Mouse (Mus musculus) lung, postnatal 4 days (tissue): Measurements from ENCODE around the gene Nckap1.

Source experiments
- DNase-seq, 2 experiments: peaks; one replicate each; pipeline ENCODE4 v3.0.0; 2021

The Nckap1 gene

GRCm38 (mm10) chr2:80581043-80581711 lies at the start of gene Nckap1:
Gene Nckap1 (minus strand): TSS chr2:80581380.
- peak; percentile 92 to 94 for DNase-seq

DNA sequence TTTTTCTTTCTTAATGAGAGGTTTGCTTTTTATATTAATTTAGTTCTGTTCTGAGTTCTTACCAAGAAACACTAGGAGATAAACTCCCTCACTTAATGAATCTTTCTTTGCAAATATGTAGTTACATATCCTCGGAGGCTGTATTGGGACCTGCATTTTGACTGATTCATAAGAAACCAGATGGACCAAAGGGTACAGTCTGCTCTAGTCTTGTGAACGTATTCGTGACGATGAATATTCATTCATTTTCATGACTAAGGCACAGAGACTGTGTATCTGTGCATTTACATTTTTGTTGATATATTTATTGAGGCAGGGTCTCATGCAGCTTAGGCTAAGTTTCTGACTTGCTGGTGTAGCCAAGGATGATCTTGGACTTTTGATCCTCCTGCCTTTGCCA lies 43.3 kb upstream of the Nckap1 start:
- DNase-seq = no peak

GRCm38 (mm10) chr2:80621921-80622320 lies 40.7 kb upstream of the Nckap1 start:
- DNase-seq = no peak

GRCm38 (mm10) chr2:80618991-80619390 lies 37.8 kb upstream of the Nckap1 start:
- DNase-seq = no peak

DNA sequence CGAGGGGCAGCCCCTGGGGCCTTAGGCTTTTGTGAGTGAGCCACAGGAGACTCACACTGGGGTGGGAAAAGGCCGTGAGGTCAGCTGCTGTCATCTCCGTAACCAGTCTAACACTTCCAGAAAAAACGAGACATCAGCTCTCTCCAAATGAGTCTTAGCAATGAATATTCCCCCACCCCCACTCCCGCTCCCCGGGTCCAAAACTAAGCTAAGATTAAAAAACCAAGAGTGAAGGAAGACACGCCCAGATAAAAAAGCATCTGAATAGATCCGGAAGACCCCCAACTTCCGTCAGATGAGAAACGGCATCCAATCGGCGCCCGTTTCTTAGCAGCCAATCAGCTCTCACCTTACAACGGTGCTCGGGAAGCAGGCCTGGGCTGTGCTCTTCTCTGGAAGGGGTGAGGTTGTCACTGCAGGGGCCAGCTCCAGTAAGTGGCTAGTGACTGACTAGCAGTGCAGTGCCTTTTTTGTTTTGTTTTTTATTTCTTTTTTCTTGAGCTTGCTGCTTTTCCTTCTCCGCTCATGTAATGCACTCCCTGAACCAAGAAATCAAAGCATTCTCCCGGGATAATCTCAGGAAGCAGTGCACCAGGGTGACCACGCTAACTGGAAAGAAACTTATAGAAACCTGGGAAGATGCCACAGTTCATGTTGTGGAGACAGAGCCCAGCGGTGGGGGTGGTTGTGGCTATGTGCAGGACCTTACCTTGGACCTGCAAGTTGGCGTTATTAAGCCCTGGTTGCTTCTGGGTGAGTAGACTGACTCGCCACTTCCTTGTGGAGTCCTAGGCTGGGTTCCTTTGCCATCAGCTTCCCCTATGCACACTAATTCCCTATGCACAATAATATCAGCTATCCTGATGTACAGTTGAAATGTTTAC lies 35.9 kb upstream of the Nckap1 start, which contains the start of the genes Dusp19 and Nup35:
Dusp19 (plus strand) TSS at position 192 of the 884 bp plus-strand sequence.
Nup35 (plus strand) TSS at position 383 of the 884 bp plus-strand sequence.
- DNase-seq = peak; percentile 95 to 96

GRCm38 (mm10) chr2:80612796-80613195 lies 31.6 kb upstream of the Nckap1 start:
- DNase-seq = no peak

DNA sequence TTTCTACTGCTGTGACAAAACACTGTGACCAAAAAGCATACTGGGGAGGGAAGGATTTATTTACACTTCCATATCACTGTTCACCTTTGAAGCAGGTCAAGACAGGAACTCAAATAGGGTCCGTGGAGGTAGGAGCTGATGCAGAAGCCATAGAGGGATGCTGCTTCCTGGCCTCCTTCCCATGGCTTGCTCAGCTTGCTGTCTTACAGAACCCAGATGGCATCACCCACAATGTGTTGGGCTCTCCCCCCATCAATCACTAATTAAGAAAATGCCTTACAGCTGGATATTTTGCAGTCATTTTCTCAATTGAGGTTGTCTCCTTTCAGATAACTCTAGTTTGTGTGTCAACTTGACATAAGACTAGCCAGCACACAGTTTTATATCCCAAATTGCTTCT lies 31.1 kb upstream of the Nckap1 start:
- DNase-seq = no peak

DNA sequence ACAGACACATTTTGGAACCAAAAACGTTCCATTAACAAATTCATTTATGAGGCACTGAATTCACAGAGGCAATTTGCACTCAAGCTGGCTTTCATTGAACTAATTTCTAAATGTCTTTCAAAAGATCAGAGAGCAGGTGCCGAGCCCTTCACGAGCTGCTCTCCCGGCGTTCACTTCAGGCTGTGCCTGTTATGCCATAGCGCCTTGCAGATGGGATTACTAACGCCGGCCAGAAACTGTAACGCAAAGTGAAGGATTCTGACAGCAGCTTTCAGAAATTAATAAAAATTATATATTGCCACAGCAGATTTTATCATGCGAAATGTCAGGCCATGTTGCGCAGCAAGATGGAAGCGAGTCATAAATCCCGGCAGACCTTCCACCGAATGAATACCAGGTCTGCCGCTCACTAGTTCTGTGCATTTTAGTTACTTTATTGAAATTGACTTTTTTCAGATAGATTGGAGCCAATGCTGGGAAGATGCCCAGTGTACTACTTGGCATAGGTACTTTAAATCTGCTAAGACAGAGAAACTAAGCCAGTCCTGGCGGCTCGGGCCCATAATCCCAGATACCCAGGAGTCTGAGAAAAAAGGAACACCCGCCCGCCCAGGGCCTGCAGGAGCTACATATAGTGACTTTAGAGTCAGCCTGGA lies 22.7 kb upstream of the Nckap1 start:
- no peak for DNase-seq

GRCm38 (mm10) chr2:80602756-80603155 lies 21.6 kb upstream of the Nckap1 start:
- DNase-seq = no peak

DNA sequence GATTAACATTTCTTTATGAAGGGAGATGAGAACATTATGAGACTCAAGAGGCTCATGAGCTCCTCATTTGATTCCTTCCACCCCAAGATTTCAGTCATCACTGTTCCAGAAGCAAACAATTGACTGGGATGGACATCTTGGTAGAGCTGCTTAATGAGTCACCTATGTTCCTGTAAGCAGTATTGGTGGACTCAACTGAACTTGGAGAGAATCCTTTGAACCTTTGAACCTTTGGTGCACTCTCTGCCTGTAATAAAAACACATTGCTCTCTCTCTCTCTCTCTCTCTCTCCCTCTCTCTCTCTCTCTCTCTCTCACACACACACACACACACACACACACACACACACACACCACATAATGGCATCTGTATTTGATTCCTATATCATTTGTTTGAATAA lies 19.4 kb upstream of the Nckap1 start:
- no peak for DNase-seq

DNA sequence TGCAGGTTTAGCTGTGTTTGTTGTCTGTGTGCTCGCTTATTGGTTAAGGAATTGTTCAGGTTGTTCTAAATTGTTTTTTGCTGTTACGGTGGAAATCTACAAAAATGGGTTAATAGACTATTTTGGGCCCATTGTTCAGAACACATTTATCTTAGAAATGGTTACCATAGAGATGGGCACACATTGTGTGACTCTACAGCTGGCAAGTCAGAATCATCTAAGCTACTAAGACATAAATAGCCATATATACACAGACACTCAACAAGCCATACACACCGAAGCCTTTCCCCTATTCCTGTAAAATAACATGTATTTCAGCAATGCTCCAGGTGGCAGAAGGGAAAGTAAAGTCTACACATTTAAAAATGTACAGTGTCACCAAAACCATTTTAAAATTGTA lies 18.7 kb upstream of the Nckap1 start:
- no peak for DNase-seq

DNA sequence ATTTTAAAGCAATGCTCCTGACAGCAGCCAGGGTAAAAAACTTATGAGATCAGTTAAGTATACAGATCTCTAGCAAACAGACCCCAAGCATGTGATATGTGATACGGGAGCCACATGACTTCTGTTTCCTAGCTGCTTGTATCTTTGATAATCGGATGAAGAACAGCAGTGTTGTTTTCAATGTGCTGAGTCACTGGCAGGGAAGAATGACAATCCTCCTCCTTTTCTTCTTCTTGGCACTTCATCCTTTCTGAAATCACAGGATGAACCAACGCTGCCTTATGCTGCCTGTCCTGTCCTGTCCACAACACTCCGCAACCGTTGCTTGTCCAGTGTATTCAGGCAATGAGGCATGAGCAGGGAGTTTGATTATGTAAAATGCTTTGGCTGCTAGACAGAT lies 15.8 kb upstream of the Nckap1 start:
- DNase-seq = no peak

DNA sequence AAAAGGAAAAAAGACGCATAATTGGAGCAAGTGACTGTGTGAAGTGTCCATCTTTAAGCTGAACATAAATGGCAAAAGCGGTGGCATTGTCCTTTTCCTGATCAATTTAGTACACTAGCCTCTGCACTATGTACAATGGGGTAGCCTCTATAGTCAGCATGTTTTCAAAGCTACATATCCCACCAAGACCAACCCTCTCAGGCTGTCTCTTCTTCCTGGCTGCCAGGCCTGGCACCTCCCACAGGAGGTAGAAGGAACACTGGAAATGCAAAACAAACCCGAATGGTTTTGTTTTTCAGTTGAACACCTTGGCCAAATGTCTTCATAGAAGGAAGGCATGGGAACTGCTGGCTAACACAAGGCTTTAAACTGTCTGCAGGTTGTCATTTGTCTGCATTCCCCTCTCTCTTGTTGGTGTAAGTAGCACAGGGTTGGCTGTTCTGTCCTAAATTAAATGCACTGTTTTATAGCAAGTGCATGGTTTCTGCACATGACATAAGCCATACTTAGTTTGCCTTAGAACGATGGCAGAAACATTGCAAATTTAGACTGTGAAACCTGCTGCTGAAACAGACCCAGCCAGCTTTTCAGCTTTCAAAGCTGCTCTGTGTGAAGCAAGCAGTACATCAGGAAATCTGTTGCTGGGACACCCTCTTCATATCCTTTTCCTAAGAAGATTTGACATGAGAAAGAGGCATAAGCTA lies 13.2 kb upstream of the Nckap1 start:
- DNase-seq = no peak

DNA sequence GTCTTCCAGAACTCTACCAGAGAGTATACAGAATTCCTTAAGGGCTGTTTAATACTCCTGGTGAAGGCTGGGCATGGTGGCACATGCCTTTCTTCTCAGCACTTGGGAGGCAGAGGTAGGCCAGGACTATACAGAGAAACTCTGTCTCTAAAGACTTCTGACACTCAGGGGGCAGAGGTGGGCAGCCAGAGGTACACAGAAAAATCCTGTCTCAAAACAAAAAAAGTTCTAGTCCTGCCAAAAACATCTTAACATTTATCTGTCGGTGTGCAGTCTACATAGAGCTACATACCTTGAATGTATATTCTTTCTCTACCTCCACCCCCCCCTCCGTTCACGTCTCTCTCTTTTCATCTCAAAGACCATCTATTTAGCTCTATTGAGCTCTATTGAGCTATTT lies 1.2 kb upstream of the Nckap1 start:
- no peak for DNase-seq

DNA sequence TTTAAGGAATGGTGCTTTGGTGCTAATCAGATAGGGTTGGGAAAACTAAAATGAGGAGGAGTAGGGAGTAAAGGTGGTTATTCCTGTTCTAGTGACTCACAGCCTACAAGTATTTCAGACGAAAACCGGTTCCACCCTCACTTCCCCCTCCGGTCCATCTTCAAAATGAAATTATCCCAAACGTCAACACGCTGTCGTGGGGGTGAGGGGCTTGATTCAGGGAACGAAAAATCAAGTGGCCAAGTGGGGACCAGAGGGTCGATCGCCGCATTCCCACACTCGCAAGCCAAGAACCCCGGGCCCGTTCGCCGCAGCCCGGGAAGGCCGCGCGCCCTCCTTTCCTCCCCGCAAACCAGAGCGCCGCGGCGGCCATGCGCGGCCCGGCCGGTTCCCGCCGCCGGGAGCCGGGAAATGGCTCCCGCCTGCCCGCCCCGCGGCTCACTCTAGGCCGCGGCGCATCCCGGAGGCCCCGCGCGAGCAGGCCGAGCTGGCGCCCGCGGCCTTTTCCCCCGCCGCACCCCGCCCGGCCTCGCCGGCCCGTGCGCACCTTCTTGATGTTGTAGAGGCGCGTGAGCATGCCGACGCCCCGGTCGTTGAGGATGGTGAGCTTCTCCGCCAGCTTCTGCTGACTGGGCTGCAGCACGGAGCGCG lies 744 bp downstream of the Nckap1 start:
- DNase-seq = no peak

- no peak for DNase-seq
Measured at GRCm38 (mm10) chr2:80579253-80579891, 1.8 kb downstream of the Nckap1 start.

- no peak for DNase-seq
Measured at GRCm38 (mm10) chr2:80577286-80577685, 3.9 kb downstream of the Nckap1 start.

DNA sequence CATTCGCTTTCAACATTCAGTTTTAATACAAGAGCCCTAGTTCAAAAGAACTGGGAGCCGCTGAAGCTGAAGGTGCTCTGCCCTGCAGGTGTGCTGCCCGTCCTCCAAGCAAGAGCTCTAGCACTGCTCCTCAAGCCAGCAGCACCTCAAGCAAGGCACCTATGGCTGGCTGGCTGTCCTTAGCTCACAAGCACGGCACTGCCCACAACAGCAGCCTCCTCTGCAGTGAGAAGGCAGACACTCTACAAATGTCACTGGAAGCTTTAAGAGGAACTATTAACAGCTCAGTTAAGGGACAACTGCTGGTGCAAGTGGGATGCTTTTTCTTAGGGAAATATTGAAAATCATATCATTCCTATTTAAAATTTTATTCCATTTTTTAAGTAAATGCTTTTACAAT lies 10.5 kb downstream of the Nckap1 start:
- DNase-seq = no peak

DNA sequence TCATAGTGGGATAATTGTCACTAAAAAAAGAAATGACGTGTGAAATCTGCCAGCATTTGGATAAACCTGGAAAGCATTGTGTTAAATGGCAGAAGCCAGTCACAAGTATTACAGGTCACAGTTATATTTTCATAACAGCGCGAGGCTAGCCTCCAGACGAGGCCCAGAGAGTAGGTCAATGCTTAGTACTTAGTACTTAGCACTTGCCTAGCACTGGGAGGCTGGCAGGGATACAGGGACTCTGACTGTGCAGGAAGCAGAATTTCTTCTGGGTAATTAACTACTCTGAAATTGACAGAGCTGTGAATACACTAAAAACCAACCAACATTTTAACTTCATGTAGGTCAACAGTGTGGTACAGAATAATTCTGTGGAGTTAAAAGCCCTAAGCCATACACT lies 13.8 kb downstream of the Nckap1 start:
- DNase-seq = no peak

DNA sequence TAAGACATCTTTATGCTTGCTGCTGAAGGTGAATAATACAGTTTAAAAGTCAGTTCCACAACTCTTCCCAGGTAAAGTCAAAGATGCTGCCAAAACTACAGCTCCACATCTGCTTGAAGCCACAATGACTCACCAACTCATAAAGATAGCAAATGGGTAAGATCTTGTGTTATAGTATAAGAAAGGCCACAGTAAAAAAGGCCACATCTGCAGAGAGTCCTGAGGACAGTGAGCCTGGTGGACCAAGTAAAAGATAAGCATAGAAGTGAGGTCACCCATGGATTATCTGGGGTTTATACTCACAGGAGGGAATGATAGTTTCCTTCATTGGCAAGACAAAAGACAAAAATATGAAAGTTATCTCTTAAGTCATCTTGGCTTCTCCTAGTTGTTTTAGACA lies 18.9 kb downstream of the Nckap1 start:
- no peak for DNase-seq

GRCm38 (mm10) chr2:80561478-80561877 lies 19.7 kb downstream of the Nckap1 start:
- DNase-seq = no peak

DNA sequence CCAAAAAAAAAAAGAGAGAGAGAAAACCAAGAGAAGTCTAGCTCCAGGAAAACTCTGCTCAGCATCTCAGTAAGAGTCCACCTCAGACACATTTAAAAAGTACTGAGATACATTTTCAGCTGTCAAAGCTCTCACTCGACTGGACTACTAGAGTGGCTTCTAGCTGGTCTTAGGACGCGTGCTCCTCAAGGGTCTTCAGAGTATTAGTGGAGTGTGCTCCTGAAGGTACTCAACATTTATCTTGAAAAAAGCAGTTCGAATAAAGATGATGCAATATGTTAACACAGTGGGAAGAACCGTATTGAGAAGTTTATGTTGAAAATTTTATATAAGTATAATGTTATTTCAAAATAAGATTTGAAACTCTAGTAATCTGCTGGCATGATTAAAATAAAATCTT lies 20.4 kb downstream of the Nckap1 start:
- DNase-seq = no peak
